Comparison of ENCODE assay signal across 8 mouse cellular contexts in genomic region chr7:92874116-92874675, GRCm38 (mm10). TPM values are rescaled to one million over a fixed set of nuclear protein-coding genes. Genes with fewer than 3 reads are reported as not detected.
DNase-seq lines count a peak whose midpoint lies in the region; ATAC-seq lines count a peak whose summit lies in the region.

Gene Ddias, minus strand, starts transcription at chr7:92874247.
Gene Prcp, plus strand, starts transcription at chr7:92874470.

- H3K27ac ChIP-seq in hindbrain, embryonic 16.5 days (ENCODE audit: low read depth, low read length) = peak within 1 kb of the TSS; percentile 91
- H3K27ac ChIP-seq in macrophage = peak within 1 kb of the TSS; percentile 95

- peak within 1 kb of the TSS; percentile 58 for H3K4me2 ChIP-seq in hindbrain, embryonic 16.5 days (ENCODE audit: low read length)

- WGBS in hindbrain, embryonic 16.5 days = under 1% methylated on average over 53 of the region's 53 CpGs
- 0% methylated on average over 52 of the region's 53 CpGs for WGBS in macrophage (ENCODE audit: missing documents)

- peak within 1 kb of the TSS; percentile 58 for H3K4me3 ChIP-seq in hindbrain, embryonic 16.5 days (ENCODE audit: low read length)
- H3K4me3 ChIP-seq in macrophage (ENCODE audit: inconsistent target) = peak within 1 kb of the TSS; percentile 76

- H3K9ac ChIP-seq in hindbrain, embryonic 16.5 days (ENCODE audit: low read depth, low read length) = peak within 1 kb of the TSS; percentile 78

- no peaks in the 10 kb centered on the region for H3K9me3 ChIP-seq in hindbrain, embryonic 16.5 days (ENCODE audit: control insufficient read depth, low read length)

- peak; percentile 90 for ATAC-seq in hindbrain, embryonic 16.5 days

- H3K27me3 ChIP-seq in hindbrain, embryonic 16.5 days (replicated peaks; ENCODE audit: control insufficient read depth, insufficient read depth, low read length) = no peaks in the 10 kb centered on the region

- H3K4me1 ChIP-seq in hindbrain, embryonic 16.5 days (ENCODE audit: control insufficient read depth, insufficient read depth, low read depth, low read length) = peaks cover 11% of the 10 kb centered on the region

- H3K36me3 ChIP-seq in hindbrain, embryonic 16.5 days (ENCODE audit: control insufficient read depth, insufficient read depth, low read length) = no peaks in the 10 kb centered on the region
- no peaks in the 10 kb centered on the region for H3K36me3 ChIP-seq in macrophage (ENCODE audit: inconsistent target)

- H3K79me2 ChIP-seq in macrophage (ENCODE audit: inconsistent target) = peaks cover 38% of the 10 kb centered on the region; the same call in 1 of the 2 replicates

- DNase-seq in T-cell, adult 2 months (ENCODE audit: low spot score) = peak; percentile 89
- DNase-seq in cerebellum, postnatal 36 days = peak; percentile 94
- DNase-seq in frontal cortex, postnatal 36 days (ENCODE audit: low spot score in 2 of 2) = peak; percentile 90 to 95
- peak; percentile 93 to 95 for DNase-seq in left cerebral cortex, adult 18-20 months (ENCODE audit: low spot score in 2 of 2)
- peak; percentile 90 for DNase-seq in right cerebral cortex, adult 18-20 months
- DNase-seq in urinary bladder, postnatal 10 days (ENCODE audit: low spot score) = peak; percentile 95

RNA-seq across cellular contexts. Expression of gene Ddias, which starts in this region (rescaled TPM):
- 4.5 and 5.3 TPM in 2 replicates for polyA plus RNA-seq in hindbrain, embryonic 16.5 days (2015; fragmentation: Nextera tagmentation; extraction: Ambion mirVana)
- under 1 TPM; 0.35 to 0.45 TPM for total RNA-seq in left cerebral cortex, adult 18-20 months (2021)
- 1 to 10 TPM in 24 of 26 experiments, under 1 TPM in 2; 0.42 to 5.3 (median 2.6) TPM for total RNA-seq in macrophage (2018; cell fraction: chromatin; rRNA removed)
- 1 to 10 TPM; 1.3 to 3.3 (median 2.3) TPM for total RNA-seq in macrophage (2018; cell fraction: cytosol; rRNA removed)
- 1 to 10 TPM; 1.0 to 6.3 (median 2.3) TPM for total RNA-seq in macrophage (2018; cell fraction: nucleus; rRNA removed)
- 0.74 to 3.9 TPM (median 2.4 TPM) in 3 replicates for polyA plus RNA-seq in macrophage (2018)

RNA-seq across cellular contexts. Expression of gene Prcp, which starts in this region (rescaled TPM):
- 18.9 and 20.9 TPM in 2 replicates for polyA plus RNA-seq in hindbrain, embryonic 16.5 days (2015; fragmentation: Nextera tagmentation; extraction: Ambion mirVana)
- 10 to 100 TPM in 1 of 2 experiments, 1 to 10 TPM in 1; 9.8 to 11.1 TPM for total RNA-seq in left cerebral cortex, adult 18-20 months (2021)
- 10 to 100 TPM; 13.1 to 93.7 (median 67.0) TPM for total RNA-seq in macrophage (2018; cell fraction: chromatin; rRNA removed)
- total RNA-seq in macrophage (2018; cell fraction: cytosol; rRNA removed) = 100 to 1,000 TPM in 11 of 26 experiments, 10 to 100 TPM in 15; 59.1 to 138 (median 90.6) TPM
- total RNA-seq in macrophage (2018; cell fraction: nucleus; rRNA removed) = 100 to 1,000 TPM in 6 of 26 experiments, 10 to 100 TPM in 20; 28.4 to 147 (median 90.0) TPM
- 48.9 to 131 TPM (median 120 TPM) in 3 replicates for polyA plus RNA-seq in macrophage (2018)

Comparison
In these comparisons a context has a peak if more than half of its experiments do, and no peak if none do; other contexts are left out.
1. Peak in every context shown above with its lines: DNase-seq, ATAC-seq, H3K4me3 ChIP-seq and H3K27ac ChIP-seq.